ENCODE assay signal across 20 mouse cellular contexts in the genomic region with DNA sequence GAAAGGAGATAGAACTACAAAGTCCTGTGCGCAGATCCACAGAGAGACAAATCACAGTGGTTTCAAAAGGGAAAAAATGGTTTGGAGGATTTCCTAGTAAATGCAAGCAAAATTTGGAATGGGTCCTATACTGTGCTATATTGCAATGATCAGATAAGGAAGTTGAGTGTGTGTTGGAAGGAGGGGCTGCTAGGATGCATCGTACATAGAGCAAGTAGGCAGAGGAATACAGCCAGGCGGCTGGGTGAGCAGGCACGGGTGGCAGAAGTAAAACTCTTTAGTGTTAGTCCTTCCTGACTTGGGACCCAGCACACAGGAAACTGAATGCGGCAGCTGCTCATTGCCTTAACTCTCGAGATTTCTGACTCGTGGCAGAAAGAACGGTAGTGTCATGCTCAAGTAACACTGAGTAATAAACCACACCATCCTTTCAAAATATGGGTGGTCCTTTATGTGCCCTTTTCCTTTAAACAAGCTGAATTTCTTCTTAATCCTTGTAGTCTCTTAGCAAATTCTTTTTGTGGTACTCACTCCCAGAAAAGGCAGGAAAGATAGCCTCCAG.
DNase-seq lines count a peak whose midpoint lies in the region; ATAC-seq and TF ChIP-seq lines count a peak whose summit lies in the region.
"Had no signal": no experiment of that assay in that cellular context is flagged by ENCODE, and none has a peak within 500 bp of the region (broad histone marks: within the 10 kb centered on the region; RNA-seq: fewer than 3 reads in every experiment).

No protein-coding gene starts in this region.

- no peaks in the 10 kb centered on the region for H3K9me3 ChIP-seq in heart, embryonic 13.5 days
- H3K9me3 ChIP-seq in heart, embryonic 11.5 days (replicated peaks; ENCODE audit: control insufficient read depth, low read length) = no peaks in the 10 kb centered on the region
- H3K9me3 ChIP-seq in megakaryocyte, embryonic 14.5 days = no peaks in the 10 kb centered on the region
- H3K9me3 ChIP-seq: G1E; heart, embryonic 10.5 days; limb, embryonic 15.5 days; midbrain, embryonic 10.5 days had no signal

- no peak overlapping the region for H3K4me2 ChIP-seq in heart, embryonic 13.5 days
- H3K4me2 ChIP-seq in heart, embryonic 11.5 days = no peak overlapping the region
- H3K4me2 ChIP-seq: limb, embryonic 15.5 days had no signal

- no peak for TF ChIP-seq CTCF in Patski (IDR thresholded peaks at IDR 0.05)

- H3K27me3 ChIP-seq in heart, embryonic 13.5 days (replicated peaks) = no peaks in the 10 kb centered on the region
- H3K27me3 ChIP-seq in heart, embryonic 11.5 days (ENCODE audit: control insufficient read depth, insufficient read depth, low read length) = no peaks in the 10 kb centered on the region
- H3K27me3 ChIP-seq in Patski = no peaks in the 10 kb centered on the region
- H3K27me3 ChIP-seq in megakaryocyte, embryonic 14.5 days (replicated peaks) = no peaks in the 10 kb centered on the region
- H3K27me3 ChIP-seq: limb, embryonic 15.5 days had no signal

- no peak for DNase-seq in Patski (ENCODE audit: low read depth, low spot score)
- DNase-seq in thymus, postnatal 14 days = peak; percentile 26
- DNase-seq in left cerebral cortex, adult 11 months (ENCODE audit: low spot score) = no peak
- DNase-seq in frontal cortex, postnatal 14 days (ENCODE audit: low spot score in 2 of 2) = no peak
- no peak for DNase-seq in adrenal gland, adult 18-20 months (ENCODE audit: low spot score in 2 of 2)
- DNase-seq: adrenal gland, postnatal 25 days; B cell, adult 2 months; cerebellum, adult 8-10 months; gastrocnemius, postnatal 14 days; heart, postnatal 4 days; kidney, postnatal 14 days; liver, postnatal 0 days had no signal

- H3K27ac ChIP-seq in heart, embryonic 13.5 days (replicated peaks) = peak overlapping the region; percentile 59
- no peak overlapping the region for H3K27ac ChIP-seq in heart, embryonic 11.5 days (ENCODE audit: low read depth, low read length)
- H3K27ac ChIP-seq: heart, embryonic 10.5 days; limb, embryonic 15.5 days; midbrain, embryonic 10.5 days had no signal

- peaks cover 42% of the 10 kb centered on the region for H3K4me1 ChIP-seq in heart, embryonic 13.5 days
- peaks cover 9% of the 10 kb centered on the region for H3K4me1 ChIP-seq in heart, embryonic 11.5 days (ENCODE audit: control insufficient read depth, insufficient read depth, low read length)
- H3K4me1 ChIP-seq in megakaryocyte, embryonic 14.5 days = peaks cover 39% of the 10 kb centered on the region
- H3K4me1 ChIP-seq: midbrain, embryonic 10.5 days had no signal

- H3K4me3 ChIP-seq in heart, embryonic 13.5 days = no peak overlapping the region
- no peak overlapping the region for H3K4me3 ChIP-seq in heart, embryonic 11.5 days (ENCODE audit: low read depth, low read length)
- peak overlapping the region; percentile 24 for H3K4me3 ChIP-seq in megakaryocyte, embryonic 14.5 days (replicated peaks)
- H3K4me3 ChIP-seq: heart, embryonic 10.5 days; limb, embryonic 15.5 days; midbrain, embryonic 10.5 days had no signal

- ATAC-seq in heart, embryonic 13.5 days (ENCODE audit: extremely low read depth, insufficient number of reproducible peaks, low FRiP score, low TSS enrichment) = no peak
- ATAC-seq in heart, embryonic 11.5 days (replicated peaks; ENCODE audit: insufficient number of reproducible peaks, low FRiP score, low TSS enrichment) = no peak
- peak; percentile 46 for ATAC-seq in Patski
- ATAC-seq: forebrain, embryonic 16.5 days; liver, postnatal 0 days had no signal

- in situ Hi-C loops in Patski (cut with MboI; ENCODE audit: low pct_unique_long_range_greater_than_20kb) = no loop called here

- WGBS in heart, embryonic 13.5 days = 65% methylated on average over 8 of the region's 8 CpGs
- WGBS in heart, embryonic 11.5 days (ENCODE audit: insufficient replicate concordance) = 71% methylated on average over 8 of the region's 8 CpGs

- no peak overlapping the region for H3K9ac ChIP-seq in heart, embryonic 13.5 days
- H3K9ac ChIP-seq in heart, embryonic 11.5 days (ENCODE audit: low read depth, low read length) = no peak overlapping the region
- H3K9ac ChIP-seq: limb, embryonic 15.5 days; liver, postnatal 0 days had no signal

- H3K36me3 ChIP-seq in heart, embryonic 13.5 days = no peaks in the 10 kb centered on the region
- no peaks in the 10 kb centered on the region for H3K36me3 ChIP-seq in heart, embryonic 11.5 days (ENCODE audit: control insufficient read depth, insufficient read depth, low read length)
- no peaks in the 10 kb centered on the region for H3K36me3 ChIP-seq in megakaryocyte, embryonic 14.5 days (replicated peaks; ENCODE audit: low read length)
- H3K36me3 ChIP-seq: G1E; heart, embryonic 10.5 days; limb, embryonic 15.5 days; midbrain, embryonic 10.5 days had no signal

- CTCF ChIA-PET in Patski (lab: Charles Lee) = interaction anchor here (1.1 to 1.3 kb wide), 3 partner anchors 15 to 26 kb away, joined by 3 read pairs; no protein-coding TSS in a partner anchor

- POLR2A ChIA-PET in Patski (lab: Charles Lee) = no interaction called here
